Mouse (Mus musculus): ENCODE data around the gene Eif3l.

DNA sequence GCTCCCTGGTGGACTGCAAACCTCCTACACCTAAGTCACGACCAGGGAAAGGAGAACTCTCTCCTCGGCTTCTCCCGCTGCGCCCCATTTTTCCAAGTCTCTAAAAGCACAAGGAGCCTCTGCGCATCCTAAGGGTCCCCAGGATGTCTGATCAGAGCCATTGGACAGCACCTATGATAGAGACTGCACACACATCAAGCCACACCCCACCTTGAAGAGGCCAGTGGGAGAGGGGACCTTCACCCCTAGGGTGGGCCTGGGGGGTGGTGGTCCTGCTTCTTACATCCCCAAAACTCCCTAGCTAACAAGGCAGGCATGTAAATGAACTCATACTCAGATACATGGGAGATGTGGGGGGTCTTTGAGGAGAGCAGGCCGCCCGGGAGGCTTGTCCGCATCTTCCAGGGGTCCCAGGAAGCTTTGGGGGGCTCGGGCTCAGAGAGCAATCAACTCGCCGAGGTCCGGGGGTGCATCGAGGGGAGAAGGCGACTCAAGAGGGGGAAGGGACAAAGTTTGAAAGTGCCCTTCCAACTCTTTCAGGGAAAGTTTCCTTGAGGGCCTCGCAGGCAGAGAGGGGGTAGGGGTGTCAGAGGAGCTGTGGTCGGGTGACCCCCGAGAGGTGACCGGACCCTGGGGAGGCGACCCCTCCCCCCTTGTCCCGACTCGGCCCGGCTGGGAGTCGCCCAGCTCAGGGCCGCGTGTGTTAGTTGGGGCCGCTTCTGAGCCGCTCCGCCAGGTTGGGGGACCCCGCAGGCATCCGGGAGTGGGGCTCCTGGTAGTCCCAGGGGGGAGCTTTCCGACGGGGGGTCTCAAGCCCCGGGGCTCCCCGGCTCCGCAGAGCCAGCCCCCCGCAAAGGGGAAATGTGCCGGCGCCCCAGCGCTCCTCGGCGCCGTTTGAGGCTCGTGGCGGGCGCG lies 47.4 kb upstream of the Eif3l start:
- TF ChIP-seq CTCF (IDR thresholded peaks at IDR 0.05; ENCODE audit: insufficient read depth, low read depth, low read length): no peak
- no peak for TF ChIP-seq POLR2A (IDR thresholded peaks at IDR 0.05; ENCODE audit: insufficient read depth, low read depth, low read length)

Data from olfactory bulb, adult 2 months (tissue).